Mouse (Mus musculus): Measurements from ENCODE around the gene Rgs8.

- TF ChIP-seq CTCF (IDR thresholded peaks at IDR 0.05; ENCODE audit: control insufficient read depth, insufficient read depth, low read length) (no peak), POLR2A (IDR thresholded peaks at IDR 0.05; ENCODE audit: borderline replicate concordance, control insufficient read depth, low read depth, low read length) (no peak)
Measured at GRCm38 (mm10) chr1:153641940-153642501, 10.8 kb upstream of the Rgs8 start.
